Mouse (Mus musculus) G1E (cell line): Measurements from ENCODE around the gene Mex3d.

ENCODE experiments used
- CTCF ChIP-seq: IDR thresholded peaks from 2 replicates; pipeline ENCODE4 v1.5.1; 2012; ENCODE audit warnings: low read depth, low read length, inconsistent platforms, mixed read lengths
- GATA1 ChIP-seq: IDR thresholded peaks from 2 replicates; pipeline ENCODE4 v1.6.1; 2012; ENCODE audit warnings: borderline replicate concordance, low read length, inconsistent platforms, mixed read lengths
- POLR2AphosphoS5 ChIP-seq: IDR thresholded peaks from 2 replicates; pipeline ENCODE4 v1.6.1; 2012; ENCODE audit warnings: low read depth, low read length, inconsistent platforms; ENCODE audit not compliant: insufficient replicate concordance

GRCm38 (mm10) chr10:80436276-80436675 is 48.8 kb upstream of the Mex3d start:
- TF ChIP-seq CTCF (no peak), GATA1 (no peak), POLR2AphosphoS5 (no peak)
